Mouse (Mus musculus) intestine, embryonic 15.5 days (tissue): Measurements from ENCODE around the gene 3110082I17Rik. TPM values are rescaled to one million over a fixed set of nuclear protein-coding genes. Genes with fewer than 3 reads are reported as not detected.

ENCODE experiments used
- ATAC-seq: fragments of 200-750 bp; cut with Nextera tagmentation; 2 replicates; pipeline ENCODE4 v1.8.0; 2017; ENCODE audit warnings: moderate TSS enrichment, moderate library complexity
- H3K27ac ChIP-seq: fragments of 300-500 bp; sonication (generic); 2 replicates; pipeline ENCODE4 v1.5.1; 2015; ENCODE audit warnings: mild to moderate bottlenecking, inconsistent platforms
- H3K27me3 ChIP-seq: fragments of 300-500 bp; sonication (generic); replicated peaks from 2 replicates; pipeline ENCODE4 v1.6.1; 2015; ENCODE audit warnings: inconsistent platforms
- H3K36me3 ChIP-seq: fragments of 300-500 bp; sonication (generic); 2 replicates; pipeline ENCODE4 v1.6.1; 2015; ENCODE audit warnings: inconsistent platforms
- H3K4me1 ChIP-seq: fragments of 300-500 bp; sonication (generic); replicated peaks from 2 replicates; pipeline ENCODE4 v1.6.1; 2015; ENCODE audit warnings: inconsistent platforms
- H3K4me2 ChIP-seq: fragments of 300-500 bp; sonication (generic); replicated peaks from 2 replicates; pipeline ENCODE4 v1.6.1; 2015; ENCODE audit warnings: mild to moderate bottlenecking, inconsistent platforms
- H3K4me3 ChIP-seq: fragments of 300-500 bp; sonication (generic); replicated peaks from 2 replicates; pipeline ENCODE4 v1.5.1; 2015; ENCODE audit warnings: inconsistent platforms
- H3K9ac ChIP-seq: fragments of 300-500 bp; sonication (generic); 2 replicates; pipeline ENCODE4 v1.6.1; 2015; ENCODE audit warnings: inconsistent platforms
- H3K9me3 ChIP-seq: fragments of 300-500 bp; sonication (generic); 2 replicates; pipeline ENCODE4 v1.6.1; 2016; ENCODE audit warnings: inconsistent platforms
- WGBS: fragments of 180-500 bp; shearing (Covaris S2); methylation state at CpG from one replicate; pipeline ENCODE4 v1.1.7; 2015; 5-methylcytosine and 5-hydroxymethylcytosine counted together
- polyA plus RNA-seq: library from polyadenylated mRNA; unstranded; fragments of >200 nt; fragmentation: Nextera tagmentation; extraction: Ambion mirVana; gene quantifications from 2 replicates; pipeline ENCODE4 v1.2.1, GENCODE M21; 2015

3110082I17Rik gene
- polyA plus RNA-seq, 1 experiment from 2014 or later = 31.8 TPM

GRCm38 (mm10) chr5:139388694-139389675, 71.3 kb downstream of the 3110082I17Rik start:
- Histone ChIP-seq H3K36me3 (no peaks in the 10 kb centered on the region), H3K27me3 (no peaks in the 10 kb centered on the region), H3K27ac (peak overlapping the region; percentile 62), H3K4me2 (no peak overlapping the region), H3K9ac (peak overlapping the region; percentile 13; the same call in 1 of the 2 replicates), H3K4me1 (peaks cover 28% of the 10 kb centered on the region), H3K4me3 (no peak overlapping the region), H3K9me3 (no peaks in the 10 kb centered on the region)
- peak; percentile 31; the same call in 1 of the 2 replicates for ATAC-seq
- 67% methylated on average over 17 of the region's 17 CpGs for WGBS

GRCm38 (mm10) chr5:139388195-139388570, 72.1 kb downstream of the 3110082I17Rik start:
- Histone ChIP-seq H3K9me3 (no peaks in the 10 kb centered on the region), H3K36me3 (no peaks in the 10 kb centered on the region), H3K4me3 (no peak overlapping the region), H3K4me1 (peaks cover 29% of the 10 kb centered on the region), H3K27ac (peak overlapping the region; percentile 58), H3K9ac (peak overlapping the region; percentile 13; the same call in 1 of the 2 replicates), H3K27me3 (no peaks in the 10 kb centered on the region), H3K4me2 (no peak overlapping the region)
- no peak for ATAC-seq
- 60% methylated on average over 4 of the region's 4 CpGs for WGBS

GRCm38 (mm10) chr5:139387329-139388194, 72.8 kb downstream of the 3110082I17Rik start:
- WGBS = 76% methylated on average over 10 of the region's 10 CpGs
- Histone ChIP-seq H3K9ac (peak overlapping the region; percentile 13; the same call in 1 of the 2 replicates), H3K27me3 (no peaks in the 10 kb centered on the region), H3K4me2 (no peak overlapping the region), H3K9me3 (no peaks in the 10 kb centered on the region), H3K36me3 (no peaks in the 10 kb centered on the region), H3K4me3 (no peak overlapping the region), H3K4me1 (peaks cover 34% of the 10 kb centered on the region), H3K27ac (peak overlapping the region; percentile 32; the same call in 1 of the 2 replicates)
- no peak for ATAC-seq

- peaks cover 38% of the 10 kb centered on the region for H3K4me1 ChIP-seq
Measured at GRCm38 (mm10) chr5:139386047-139386446, 74.3 kb downstream of the 3110082I17Rik start.

GRCm38 (mm10) chr5:139384531-139384930, 75.8 kb downstream of the 3110082I17Rik start:
- no peak for ATAC-seq
- Histone ChIP-seq H3K27ac (no peak overlapping the region), H3K4me1 (peaks cover 43% of the 10 kb centered on the region), H3K27me3 (no peaks in the 10 kb centered on the region), H3K9me3 (no peaks in the 10 kb centered on the region), H3K4me2 (no peak overlapping the region), H3K36me3 (no peaks in the 10 kb centered on the region), H3K9ac (no peak overlapping the region), H3K4me3 (no peak overlapping the region)
- WGBS = 33% methylated on average over 10 of the region's 10 CpGs

More at GRCm38 (mm10) chr5:139386047-139386446, 74.3 kb downstream of the 3110082I17Rik start:
- WGBS = 90% methylated on average over 5 of the region's 5 CpGs
- Histone ChIP-seq H3K9me3 (no peaks in the 10 kb centered on the region), H3K4me3 (no peak overlapping the region), H3K27me3 (no peaks in the 10 kb centered on the region), H3K9ac (no peak overlapping the region), H3K27ac (no peak overlapping the region), H3K4me2 (no peak overlapping the region), H3K36me3 (no peaks in the 10 kb centered on the region)
- no peak for ATAC-seq

GRCm38 (mm10) chr5:139383234-139383633, 77.1 kb downstream of the 3110082I17Rik start:
- Histone ChIP-seq H3K27me3 (no peaks in the 10 kb centered on the region), H3K9ac (no peak overlapping the region), H3K27ac (no peak overlapping the region), H3K4me1 (peaks cover 42% of the 10 kb centered on the region), H3K9me3 (no peaks in the 10 kb centered on the region), H3K4me3 (no peak overlapping the region), H3K36me3 (no peaks in the 10 kb centered on the region), H3K4me2 (0 out of 2 replicates have a peak overlapping the region, but pooled peaks have one; percentile 12)
- 80% methylated on average over 9 of the region's 9 CpGs for WGBS
- ATAC-seq = no peak

- WGBS = 52% methylated on average over 8 of the region's 8 CpGs
- H3K9ac ChIP-seq = no peak overlapping the region
Measured at GRCm38 (mm10) chr5:139382760-139383159, 77.6 kb downstream of the 3110082I17Rik start.

GRCm38 (mm10) chr5:139381586-139382513, 78.5 kb downstream of the 3110082I17Rik start:
- H3K9me3 ChIP-seq = no peaks in the 10 kb centered on the region
- peak overlapping the region; percentile 29 for H3K4me2 ChIP-seq
- no peak overlapping the region for H3K27ac ChIP-seq
- ATAC-seq = no peak
- no peaks in the 10 kb centered on the region for H3K27me3 ChIP-seq
- no peak overlapping the region; the same call in 1 of the 2 replicates for H3K9ac ChIP-seq
- no peaks in the 10 kb centered on the region for H3K36me3 ChIP-seq
- H3K4me1 ChIP-seq = peaks cover 49% of the 10 kb centered on the region
- whole genome bisulfite sequencing = 73% methylated on average over 18 of the region's 18 CpGs
- no peak overlapping the region for H3K4me3 ChIP-seq

More at GRCm38 (mm10) chr5:139382760-139383159, 77.6 kb downstream of the 3110082I17Rik start:
- Histone ChIP-seq H3K4me1 (peaks cover 41% of the 10 kb centered on the region), H3K4me2 (peak overlapping the region; percentile 12; the same call in 1 of the 2 replicates), H3K9me3 (no peaks in the 10 kb centered on the region), H3K36me3 (no peaks in the 10 kb centered on the region), H3K27ac (peak overlapping the region; percentile 54; the same call in 1 of the 2 replicates), H3K4me3 (no peak overlapping the region), H3K27me3 (no peaks in the 10 kb centered on the region)
- peak; percentile 26 for ATAC-seq

GRCm38 (mm10) chr5:139380385-139381248, 79.7 kb downstream of the 3110082I17Rik start:
- ATAC-seq = peak; percentile 88
- Histone ChIP-seq H3K27me3 (no peaks in the 10 kb centered on the region), H3K9me3 (no peaks in the 10 kb centered on the region), H3K4me3 (peak overlapping the region; percentile 74), H3K9ac (peak overlapping the region; percentile 64), H3K36me3 (no peaks in the 10 kb centered on the region), H3K4me1 (peaks cover 49% of the 10 kb centered on the region), H3K4me2 (peak overlapping the region; percentile 93), H3K27ac (peak overlapping the region; percentile 67; the same call in 1 of the 2 replicates)
- WGBS = 1% methylated on average over 73 of the region's 73 CpGs

GRCm38 (mm10) chr5:139379771-139380384, 80.4 kb downstream of the 3110082I17Rik start:
- Histone ChIP-seq H3K9me3 (no peaks in the 10 kb centered on the region), H3K27ac (0 out of 2 replicates have a peak overlapping the region, but pooled peaks have one; percentile 67), H3K36me3 (no peaks in the 10 kb centered on the region), H3K27me3 (no peaks in the 10 kb centered on the region), H3K4me2 (peak overlapping the region; percentile 93), H3K9ac (peak overlapping the region; percentile 64), H3K4me1 (peaks cover 49% of the 10 kb centered on the region), H3K4me3 (peak overlapping the region; percentile 74)
- ATAC-seq = no peak; the same call in 1 of the 2 replicates
- WGBS = 16% methylated on average over 8 of the region's 8 CpGs
